Mouse (Mus musculus) ES-Bruce4 (cell line): Measurements from ENCODE around the gene Gpc3.

Source experiments
- CTCF ChIP-seq: IDR thresholded peaks from one replicate; pipeline ENCODE4 v1.8.1; 2011; ENCODE audit warnings: low read depth, low read length
- EP300 ChIP-seq: IDR thresholded peaks from 2 replicates; pipeline ENCODE4 v1.6.1; 2011; ENCODE audit warnings: low read depth, low read length; ENCODE audit not compliant: insufficient read depth
- POLR2A ChIP-seq: IDR thresholded peaks from one replicate; pipeline ENCODE4 v1.8.1; 2011; ENCODE audit warnings: low read length; ENCODE audit not compliant: insufficient read depth

DNA sequence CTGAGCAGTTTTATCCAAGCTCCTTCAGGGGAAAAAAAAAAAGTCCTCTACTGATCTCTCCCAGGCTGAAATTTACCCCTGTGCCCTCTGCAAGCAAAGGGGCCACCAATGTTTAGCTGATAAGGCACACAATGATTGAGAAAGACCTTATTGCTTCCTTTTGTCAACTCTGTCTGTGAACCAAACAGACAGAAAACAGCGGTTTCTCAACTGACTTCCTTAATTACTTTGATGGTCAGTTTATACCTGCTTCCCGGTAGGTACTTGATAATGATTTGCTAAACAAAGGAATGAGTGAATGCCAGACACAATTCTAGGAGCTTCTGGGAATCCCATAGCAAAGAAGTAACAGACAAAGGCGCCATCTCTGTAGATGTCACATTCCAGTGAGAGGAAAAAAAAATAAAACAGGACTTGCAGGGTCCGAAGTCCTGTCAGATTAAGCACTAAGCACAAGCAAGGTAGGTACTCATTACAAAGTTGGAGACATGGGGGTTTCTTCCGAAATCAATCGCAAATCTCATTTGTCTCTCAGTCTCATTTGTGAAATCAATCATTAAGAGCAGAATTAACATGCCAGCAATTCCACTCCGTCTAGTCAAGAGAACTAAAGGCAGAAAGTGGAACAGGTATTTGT is 19.1 kb upstream of the Gpc3 start:
- TF ChIP-seq POLR2A (no peak), CTCF (no peak), EP300 (no peak)
